Mouse (Mus musculus) left cerebral cortex, adult 18-20 months (tissue): ENCODE results near the gene Prkg2. TPM values are rescaled to one million over a fixed set of nuclear protein-coding genes. Genes with fewer than 3 reads are reported as not detected.
A peak's percentile ranks its signal among the peaks of the same experiment; 100 is the strongest.

Source experiments
- DNase-seq, 2 experiments: peaks; one replicate each; pipeline ENCODE4 v3.0.0; 2021 to 2022; ENCODE audit warnings: low spot score in 2 of 2, mixed read lengths in 1 of 2
- total RNA-seq, 2 experiments: library from RNA; stranded (reverse); gene quantifications; 2 replicates each; pipeline ENCODE4 v1.2.3; 2021

Gene Prkg2
- total RNA-seq, 2 experiments from 2014 or later: 11.9 to 15.5 TPM

- no peak for DNase-seq
Observed at GRCm38 (mm10) chr5:98978316-98978715, 58.8 kb downstream of the Prkg2 start.

GRCm38 (mm10) chr5:98975877-98976672, 61.1 kb downstream of the Prkg2 start:
- peak; percentile 17 to 40 for DNase-seq

- no peak for DNase-seq
Observed at GRCm38 (mm10) chr5:98966679-98967078, 70.5 kb downstream of the Prkg2 start.

GRCm38 (mm10) chr5:98965139-98965538, 72.0 kb downstream of the Prkg2 start:
- DNase-seq: no peak

- no peak for DNase-seq
Observed at GRCm38 (mm10) chr5:98964367-98964766, 72.8 kb downstream of the Prkg2 start.

- no peak for DNase-seq
Observed at GRCm38 (mm10) chr5:98962472-98962871, 74.7 kb downstream of the Prkg2 start.

- DNase-seq: no peak
Observed at GRCm38 (mm10) chr5:98955576-98955975, 81.6 kb downstream of the Prkg2 start.

GRCm38 (mm10) chr5:98953386-98953785, 83.8 kb downstream of the Prkg2 start:
- no peak for DNase-seq

GRCm38 (mm10) chr5:98951566-98951965, 85.6 kb downstream of the Prkg2 start:
- no peak for DNase-seq

- DNase-seq: no peak
Observed at GRCm38 (mm10) chr5:98950495-98951092, 86.6 kb downstream of the Prkg2 start.

- DNase-seq: no peak
Observed at GRCm38 (mm10) chr5:98949784-98950183, 87.4 kb downstream of the Prkg2 start.

- DNase-seq: no peak
Observed at GRCm38 (mm10) chr5:98946656-98947055, 90.5 kb downstream of the Prkg2 start.

- no peak for DNase-seq
Observed at GRCm38 (mm10) chr5:98946117-98946620, 91.0 kb downstream of the Prkg2 start.

- peak; percentile 42 to 65 for DNase-seq
Observed at GRCm38 (mm10) chr5:98943776-98944175, 93.4 kb downstream of the Prkg2 start.

- DNase-seq: no peak
Observed at GRCm38 (mm10) chr5:98940731-98941130, 96.4 kb downstream of the Prkg2 start.

GRCm38 (mm10) chr5:98939631-98940208, 97.4 kb downstream of the Prkg2 start:
- DNase-seq: no peak

GRCm38 (mm10) chr5:98939116-98939515, 98.0 kb downstream of the Prkg2 start:
- no peak for DNase-seq

GRCm38 (mm10) chr5:98937879-98938278, 99.3 kb downstream of the Prkg2 start:
- no peak for DNase-seq

GRCm38 (mm10) chr5:98936650-98937049, 100.5 kb downstream of the Prkg2 start:
- no peak for DNase-seq

- DNase-seq: no peak
Observed at GRCm38 (mm10) chr5:98935930-98936329, 101.2 kb downstream of the Prkg2 start.

GRCm38 (mm10) chr5:98922921-98923320, 114.2 kb downstream of the Prkg2 start:
- DNase-seq: no peak

- DNase-seq: no peak
Observed at GRCm38 (mm10) chr5:98921608-98922007, 115.5 kb downstream of the Prkg2 start.
